Mouse (Mus musculus): ENCODE results near the gene Ncoa5. TPM values are rescaled to one million over a fixed set of nuclear protein-coding genes. Genes with fewer than 3 reads are reported as not detected.
A peak's percentile ranks its signal among the peaks of the same experiment; 100 is the strongest.

Gene Ncoa5
- polyA plus RNA-seq, 2 experiments, result 11.6 to 13.5 TPM

DNA sequence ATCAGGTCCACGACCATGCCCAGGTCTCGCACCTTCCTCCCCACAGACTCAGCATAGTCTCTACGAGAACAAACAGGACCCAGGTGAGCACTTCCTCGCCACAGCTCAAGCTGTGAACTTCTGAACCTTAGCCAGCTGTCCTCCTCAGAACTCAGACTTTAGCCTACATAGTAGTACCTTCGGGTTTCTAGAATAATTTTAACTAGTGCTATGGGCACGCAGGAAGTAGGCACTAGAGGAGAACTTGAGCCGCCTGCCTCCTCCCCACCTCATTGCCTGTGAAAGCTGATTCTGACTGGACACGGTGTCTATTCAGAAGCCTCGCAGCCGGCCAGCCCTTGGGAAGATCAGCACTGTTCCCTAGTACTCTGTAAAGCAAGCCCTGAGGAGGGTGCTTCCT lies 30.4 kb downstream of the Ncoa5 start:
- peaks cover 0 to 4% of the 10 kb centered on the region in 2 experiments; a peak in 1 of 4 replicates for H3K4me1 ChIP-seq (replicated peaks; ENCODE audit: control insufficient read depth in 2 of 2, insufficient read depth in 2 of 2, low read length in 1 of 2)
- no peak overlapping the region for H3K4me2 ChIP-seq (ENCODE audit: low read depth)
- WGBS (ENCODE audit: insufficient replicate concordance), result 79% methylated on average over 10 of the region's 10 CpGs
- no peak for TF ChIP-seq EP300 (IDR thresholded peaks at IDR 0.05; ENCODE audit: low read depth)
- no peak for TF ChIP-seq CTCF (IDR thresholded peaks at IDR 0.05; ENCODE audit: low read depth)
- H3K9ac ChIP-seq (replicated peaks), result no peak overlapping the region
- ATAC-seq (ENCODE audit: insufficient read depth), result no peak
- no peaks in the 10 kb centered on the region for H3K27me3 ChIP-seq (ENCODE audit: control insufficient read depth, insufficient read depth, low read length)
- DNase-seq (ENCODE audit: low read depth in 3 of 3, low spot score in 3 of 3), result no peak
- peaks cover 46% of the 10 kb centered on the region for H3K36me3 ChIP-seq (replicated peaks; ENCODE audit: control insufficient read depth, insufficient read depth, low read depth)
- no peak overlapping the region for H3K27ac ChIP-seq
- no peak overlapping the region for H3K4me3 ChIP-seq (ENCODE audit: insufficient read depth in 1 of 2, low read depth in 2 of 2, low read length in 2 of 2)
- H3K9me3 ChIP-seq (ENCODE audit: control insufficient read depth, low read length), result no peaks in the 10 kb centered on the region

GRCm38 (mm10) chr2:165003108-165003507 lies 31.6 kb downstream of the Ncoa5 start:
- Histone ChIP-seq H3K36me3 (replicated peaks; ENCODE audit: control insufficient read depth, insufficient read depth, low read depth) (peaks cover 38% of the 10 kb centered on the region), H3K9ac (replicated peaks) (no peak overlapping the region), H3K4me1 (replicated peaks; ENCODE audit: control insufficient read depth in 2 of 2, insufficient read depth in 2 of 2, low read length in 1 of 2) (peaks cover 0 to 4% of the 10 kb centered on the region in 2 experiments; a peak in 1 of 4 replicates), H3K9me3 (ENCODE audit: control insufficient read depth, low read length) (no peaks in the 10 kb centered on the region), H3K27ac (no peak overlapping the region), H3K27me3 (ENCODE audit: control insufficient read depth, insufficient read depth, low read length) (peaks cover 8% of the 10 kb centered on the region), H3K4me2 (ENCODE audit: low read depth) (no peak overlapping the region), H3K4me3 (ENCODE audit: insufficient read depth in 1 of 2, low read depth in 2 of 2, low read length in 2 of 2) (no peak overlapping the region)
- WGBS (ENCODE audit: insufficient replicate concordance), result 92% methylated on average over 3 of the region's 3 CpGs
- TF ChIP-seq EP300 (IDR thresholded peaks at IDR 0.05; ENCODE audit: low read depth), result no peak
- TF ChIP-seq CTCF (IDR thresholded peaks at IDR 0.05; ENCODE audit: low read depth), result no peak
- DNase-seq (ENCODE audit: low read depth in 3 of 3, low spot score in 3 of 3) (no peak), ATAC-seq (ENCODE audit: insufficient read depth) (no peak)

DNA sequence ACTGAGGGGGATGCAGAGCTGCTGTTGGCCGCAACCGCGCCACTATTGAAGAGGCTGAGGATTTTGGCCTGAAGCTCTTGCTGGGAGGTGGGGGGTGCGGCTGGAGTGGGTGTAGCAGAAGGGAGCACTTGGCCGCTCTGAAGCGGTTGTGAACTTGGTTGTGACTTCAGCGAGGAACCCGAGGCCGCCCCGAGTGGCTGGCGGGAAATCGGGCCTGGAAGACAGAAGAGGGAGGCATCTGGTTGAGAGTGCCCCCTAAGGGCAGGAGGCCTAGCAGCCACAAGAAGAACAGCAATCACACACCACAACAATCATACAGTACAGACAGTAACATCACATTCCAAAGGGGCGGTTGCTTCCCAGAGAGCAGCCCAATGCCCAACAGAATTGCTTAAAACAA lies 32.7 kb downstream of the Ncoa5 start:
- WGBS (ENCODE audit: insufficient replicate concordance), result 87% methylated on average over 13 of the region's 13 CpGs
- H3K9ac ChIP-seq (replicated peaks), result no peak overlapping the region
- peaks cover 27% of the 10 kb centered on the region for H3K36me3 ChIP-seq (replicated peaks; ENCODE audit: control insufficient read depth, insufficient read depth, low read depth)
- ATAC-seq (ENCODE audit: insufficient read depth) (no peak), DNase-seq (ENCODE audit: low read depth in 3 of 3, low spot score in 3 of 3) (no peak)
- H3K27me3 ChIP-seq (ENCODE audit: control insufficient read depth, insufficient read depth, low read length), result peaks cover 20% of the 10 kb centered on the region
- TF ChIP-seq EP300 (IDR thresholded peaks at IDR 0.05; ENCODE audit: low read depth), result no peak
- no peak for TF ChIP-seq CTCF (IDR thresholded peaks at IDR 0.05; ENCODE audit: low read depth)
- no peak overlapping the region for H3K27ac ChIP-seq
- no peak overlapping the region for H3K4me3 ChIP-seq (ENCODE audit: insufficient read depth in 1 of 2, low read depth in 2 of 2, low read length in 2 of 2)
- peaks cover 0 to 2% of the 10 kb centered on the region in 2 experiments; a peak in 1 of 4 replicates for H3K4me1 ChIP-seq (replicated peaks; ENCODE audit: control insufficient read depth in 2 of 2, insufficient read depth in 2 of 2, low read length in 1 of 2)
- H3K4me2 ChIP-seq (ENCODE audit: low read depth), result no peak overlapping the region
- no peaks in the 10 kb centered on the region for H3K9me3 ChIP-seq (ENCODE audit: control insufficient read depth, low read length)

DNA sequence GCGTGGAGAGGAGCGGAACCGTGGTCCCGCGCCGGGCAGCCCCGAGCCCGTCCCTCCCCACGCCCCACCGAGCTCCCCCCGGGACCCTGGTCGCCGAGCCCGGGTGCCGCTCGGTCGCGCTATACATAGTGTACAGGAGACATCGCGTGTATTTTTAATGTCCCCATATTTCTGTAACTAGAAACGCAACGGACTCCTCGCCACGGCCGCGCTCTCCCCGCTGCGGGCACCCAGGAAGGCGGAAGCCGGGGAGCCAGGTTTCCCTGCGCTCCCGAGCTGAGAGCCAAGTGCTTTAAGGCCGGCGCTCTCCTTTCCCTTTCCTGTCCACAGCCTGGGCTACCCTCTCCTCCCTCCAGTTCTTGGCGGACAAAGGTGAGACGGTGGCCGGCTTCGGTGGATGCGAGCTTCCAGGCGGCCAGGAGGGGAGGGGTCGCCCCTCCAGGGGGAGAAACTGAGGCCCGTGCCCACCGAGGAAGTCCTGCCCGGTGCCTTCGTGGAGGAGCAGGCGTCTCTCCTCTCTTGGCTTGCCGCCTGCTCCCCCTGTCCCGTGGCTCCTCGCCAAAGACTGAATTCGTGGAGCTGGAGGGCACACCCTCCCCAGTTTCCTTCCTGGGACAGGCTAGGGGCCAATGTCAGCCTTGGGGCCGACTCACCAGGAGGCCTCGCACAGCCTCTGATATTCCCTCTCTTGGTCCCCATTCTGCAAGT lies 36.8 kb downstream of the Ncoa5 start:
- DNase-seq (ENCODE audit: low read depth in 3 of 3, low spot score in 3 of 3) (no peak), ATAC-seq (ENCODE audit: insufficient read depth) (no peak)
- TF ChIP-seq EP300 (IDR thresholded peaks at IDR 0.05; ENCODE audit: low read depth) (no peak), CTCF (IDR thresholded peaks at IDR 0.05; ENCODE audit: low read depth) (no peak)
- WGBS (ENCODE audit: insufficient replicate concordance), result 2% methylated on average over 51 of the region's 52 CpGs
- peaks cover 13% of the 10 kb centered on the region for H3K36me3 ChIP-seq (replicated peaks; ENCODE audit: control insufficient read depth, insufficient read depth, low read depth)
- H3K9ac ChIP-seq (replicated peaks), result no peak overlapping the region
- peak overlapping the region; percentile 35 for H3K4me2 ChIP-seq (ENCODE audit: low read depth)
- no peaks in the 10 kb centered on the region for H3K4me1 ChIP-seq (replicated peaks; ENCODE audit: control insufficient read depth in 2 of 2, insufficient read depth in 2 of 2, low read length in 1 of 2)
- peaks cover 24% of the 10 kb centered on the region for H3K27me3 ChIP-seq (ENCODE audit: control insufficient read depth, insufficient read depth, low read length)
- no peaks in the 10 kb centered on the region for H3K9me3 ChIP-seq (ENCODE audit: control insufficient read depth, low read length)
- no peak overlapping the region for H3K27ac ChIP-seq
- H3K4me3 ChIP-seq (ENCODE audit: insufficient read depth in 1 of 2, low read depth in 2 of 2, low read length in 2 of 2), result peak overlapping the region in 1 of 2 experiments; percentile 20; a peak in 1 of 4 replicates

DNA sequence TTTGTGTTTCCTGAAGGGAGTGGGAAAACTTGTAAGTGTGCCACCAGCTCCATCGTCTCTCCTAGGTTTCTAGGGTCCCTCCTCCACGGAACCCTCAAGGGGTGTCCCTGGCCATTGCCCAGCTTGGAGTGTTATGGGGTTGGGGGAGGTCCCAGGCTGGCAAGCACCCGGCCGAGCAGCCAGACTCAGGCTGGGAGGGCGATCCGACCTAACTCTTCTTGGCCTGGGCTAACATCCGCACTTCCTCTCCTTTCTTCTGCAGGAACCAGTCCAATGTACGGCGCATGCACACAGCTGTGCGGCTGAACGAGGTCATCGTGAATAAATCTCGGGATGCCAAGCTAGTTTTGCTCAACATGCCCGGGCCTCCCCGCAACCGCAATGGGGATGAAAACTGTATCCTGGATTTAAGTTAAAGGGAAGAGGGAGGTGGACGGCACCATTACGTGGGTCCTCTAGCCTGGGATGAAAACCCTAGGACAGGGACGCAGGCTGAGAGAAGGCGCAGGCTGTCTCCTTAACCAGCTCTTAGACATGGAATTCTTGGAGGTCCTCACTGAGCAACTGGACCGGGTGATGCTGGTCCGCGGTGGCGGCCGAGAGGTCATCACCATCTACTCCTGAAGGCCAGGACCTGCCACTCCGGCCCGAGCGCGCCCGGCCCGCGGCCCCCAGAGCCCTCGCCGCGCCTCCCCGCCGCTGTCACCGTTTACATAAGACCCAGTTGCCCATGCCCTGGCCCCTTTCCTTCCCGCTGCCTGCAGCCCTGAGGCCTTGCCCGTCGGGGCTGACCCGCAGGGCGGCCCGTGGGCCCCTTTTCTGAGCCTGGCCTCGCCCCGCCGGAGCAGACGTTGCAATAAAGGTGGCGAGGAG lies 37.6 kb downstream of the Ncoa5 start:
- ATAC-seq (ENCODE audit: insufficient read depth), result no peak
- WGBS (ENCODE audit: insufficient replicate concordance), result 11% methylated on average over 48 of the region's 49 CpGs
- Histone ChIP-seq H3K27me3 (ENCODE audit: control insufficient read depth, insufficient read depth, low read length) (peaks cover 24% of the 10 kb centered on the region), H3K4me2 (ENCODE audit: low read depth) (peak overlapping the region; percentile 35), H3K9me3 (ENCODE audit: control insufficient read depth, low read length) (no peaks in the 10 kb centered on the region), H3K4me3 (ENCODE audit: insufficient read depth in 1 of 2, low read depth in 2 of 2, low read length in 2 of 2) (peak overlapping the region in 1 of 2 experiments; percentile 20; a peak in 1 of 4 replicates), H3K9ac (replicated peaks) (no peak overlapping the region), H3K27ac (no peak overlapping the region), H3K4me1 (replicated peaks; ENCODE audit: control insufficient read depth in 2 of 2, insufficient read depth in 2 of 2, low read length in 1 of 2) (no peaks in the 10 kb centered on the region), H3K36me3 (replicated peaks; ENCODE audit: control insufficient read depth, insufficient read depth, low read depth) (peaks cover 6% of the 10 kb centered on the region; the same call in 1 of the 2 replicates)
- no peak for DNase-seq (ENCODE audit: low read depth in 3 of 3, low spot score in 3 of 3)
- TF ChIP-seq CTCF (IDR thresholded peaks at IDR 0.05; ENCODE audit: low read depth), result no peak
- TF ChIP-seq EP300 (IDR thresholded peaks at IDR 0.05; ENCODE audit: low read depth), result no peak
